Mouse (Mus musculus) G1E (cell line): Measurements from ENCODE around the gene Bcl2l2. TPM values are rescaled to one million over a fixed set of nuclear protein-coding genes. Genes with fewer than 3 reads are reported as not detected.

ENCODE experiments used
- ATAC-seq: 2 replicates; pipeline ENCODE4 v1.8.0; 2016; ENCODE audit warnings: mild to moderate bottlenecking; ENCODE audit not compliant: insufficient number of reproducible peaks, poor library complexity, low FRiP score, severe bottlenecking; ENCODE audit errors: extremely low read depth
- DNase-seq: peaks from one replicate; pipeline ENCODE4 v3.0.0; 2012; ENCODE audit warnings: low spot score
- H3K27me3 ChIP-seq: 2 replicates; pipeline ENCODE4 v1.6.1; 2012; ENCODE audit warnings: mild to moderate bottlenecking, low read length, inconsistent platforms; ENCODE audit not compliant: insufficient read depth
- H3K36me3 ChIP-seq: replicated peaks from 2 replicates; pipeline ENCODE3; 2012; ENCODE audit warnings: mild to moderate bottlenecking, inconsistent platforms
- H3K4me1 ChIP-seq: 2 replicates; pipeline ENCODE4 v1.6.1; 2012; ENCODE audit warnings: low read depth, low read length, inconsistent platforms, mixed read lengths; ENCODE audit not compliant: insufficient read depth
- H3K4me3 ChIP-seq: 2 replicates; pipeline ENCODE4 v1.5.1; 2012; ENCODE audit warnings: low read depth, mild to moderate bottlenecking, inconsistent platforms, low read length, moderate library complexity, mixed read lengths
- H3K9me3 ChIP-seq: replicated peaks from 2 replicates; pipeline ENCODE4 v1.6.1; 2012; ENCODE audit warnings: inconsistent platforms
- CTCF ChIP-seq: IDR thresholded peaks from 2 replicates; pipeline ENCODE4 v1.5.1; 2012; ENCODE audit warnings: low read depth, low read length, inconsistent platforms, mixed read lengths
- GATA1 ChIP-seq: IDR thresholded peaks from 2 replicates; pipeline ENCODE4 v1.6.1; 2012; ENCODE audit warnings: borderline replicate concordance, low read length, inconsistent platforms, mixed read lengths
- GATA2 ChIP-seq: IDR thresholded peaks from 2 replicates; pipeline ENCODE4 v1.6.1; 2012; ENCODE audit warnings: low read depth, low read length, inconsistent platforms, borderline replicate concordance
- POLR2AphosphoS5 ChIP-seq: IDR thresholded peaks from 2 replicates; pipeline ENCODE4 v1.6.1; 2012; ENCODE audit warnings: low read depth, low read length, inconsistent platforms; ENCODE audit not compliant: insufficient replicate concordance
- TAL1 ChIP-seq: conservative IDR thresholded peaks from 2 replicates; pipeline ENCODE4 v1.6.1; 2012; ENCODE audit warnings: low read depth, low read length, inconsistent platforms, mixed read lengths
- polyA plus RNA-seq: library from polyadenylated mRNA; stranded (reverse); fragments of >175 nt; gene quantifications from 2 replicates; pipeline ENCODE4 v1.2.3, GENCODE M21; 2012
- total RNA-seq, 2 experiments: library from RNA; stranded (forward) in 1 of 2; stranded (reverse) in 1 of 2; fragments of 200-1000 nt in 1 of 2; fragments of >200 nt in 1 of 2; fragmentation: Nextera tagmentation in 1 of 2; gene quantifications; 2 replicates each; pipeline ENCODE4 v1.2.3; 2014 to 2017

Bcl2l2 gene
- total and polyA plus RNA-seq, 3 experiments: 9.9 to 25.2 (median 14.0) TPM

- peaks cover 27% of the 10 kb centered on the region for H3K4me1 ChIP-seq
- no peak for ATAC-seq
Measured at GRCm38 (mm10) chr14:54900383-54900782, 17.2 kb downstream of the Bcl2l2 start.

GRCm38 (mm10) chr14:54903641-54904040, 20.5 kb downstream of the Bcl2l2 start:
- H3K4me3 ChIP-seq: no peak overlapping the region
- H3K36me3 ChIP-seq: peaks cover 13% of the 10 kb centered on the region
- H3K27me3 ChIP-seq: peaks cover 26% of the 10 kb centered on the region
- TF ChIP-seq TAL1 (no peak), GATA2 (no peak), CTCF (no peak), GATA1 (no peak), POLR2AphosphoS5 (no peak)
- peaks cover 5% of the 10 kb centered on the region for H3K4me1 ChIP-seq
- ATAC-seq (no peak), DNase-seq (no peak)
- no peaks in the 10 kb centered on the region for H3K9me3 ChIP-seq

More at GRCm38 (mm10) chr14:54900383-54900782, 17.2 kb downstream of the Bcl2l2 start:
- peak; percentile 52 for DNase-seq
- Histone ChIP-seq H3K36me3 (peaks cover 45% of the 10 kb centered on the region), H3K9me3 (no peaks in the 10 kb centered on the region), H3K27me3 (peaks cover 3% of the 10 kb centered on the region; the same call in 1 of the 2 replicates), H3K4me3 (no peak overlapping the region)
- TF ChIP-seq CTCF (peak; percentile 57; the same call in 1 of the 2 replicates), GATA2 (no peak)

DNA sequence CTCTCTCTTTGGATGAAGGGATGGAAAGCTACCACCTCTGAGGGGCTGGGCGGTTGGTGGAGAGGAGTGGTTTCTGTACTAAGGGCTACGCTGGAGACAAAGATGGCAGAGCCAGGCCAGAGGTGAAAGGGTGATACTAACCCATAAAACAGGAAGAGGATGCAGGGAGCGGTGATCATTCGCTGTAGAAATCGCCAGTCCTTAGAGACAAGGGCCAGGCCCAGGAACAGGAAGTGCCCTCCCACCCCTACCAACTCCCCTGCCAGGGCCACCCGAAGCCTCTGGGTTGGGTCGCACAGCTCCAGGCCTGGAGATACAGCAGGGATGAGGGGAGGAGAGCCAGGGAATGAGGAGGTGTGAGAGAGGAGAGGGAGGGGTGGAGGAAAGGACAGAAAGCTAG, 25.5 kb downstream of the Bcl2l2 start:
- Histone ChIP-seq H3K9me3 (no peaks in the 10 kb centered on the region), H3K36me3 (no peaks in the 10 kb centered on the region), H3K4me1 (peaks cover 2% of the 10 kb centered on the region), H3K4me3 (no peak overlapping the region), H3K27me3 (peaks cover 62% of the 10 kb centered on the region)
- ATAC-seq: no peak
- no peak for DNase-seq
- TF ChIP-seq GATA1: no peak
- TF ChIP-seq GATA2: no peak
- TF ChIP-seq POLR2AphosphoS5: no peak
- TF ChIP-seq CTCF: no peak
- TF ChIP-seq TAL1: no peak

- Histone ChIP-seq H3K36me3 (no peaks in the 10 kb centered on the region), H3K27me3 (peaks cover 59% of the 10 kb centered on the region), H3K9me3 (no peaks in the 10 kb centered on the region), H3K4me3 (no peak overlapping the region), H3K4me1 (peaks cover 2% of the 10 kb centered on the region)
- no peak for ATAC-seq
- no peak for TF ChIP-seq GATA2
- no peak for TF ChIP-seq CTCF
- TF ChIP-seq GATA1: no peak
- TF ChIP-seq TAL1: no peak
- TF ChIP-seq POLR2AphosphoS5: no peak
- DNase-seq: no peak
Measured at GRCm38 (mm10) chr14:54912109-54912850, 29.1 kb downstream of the Bcl2l2 start.

DNA sequence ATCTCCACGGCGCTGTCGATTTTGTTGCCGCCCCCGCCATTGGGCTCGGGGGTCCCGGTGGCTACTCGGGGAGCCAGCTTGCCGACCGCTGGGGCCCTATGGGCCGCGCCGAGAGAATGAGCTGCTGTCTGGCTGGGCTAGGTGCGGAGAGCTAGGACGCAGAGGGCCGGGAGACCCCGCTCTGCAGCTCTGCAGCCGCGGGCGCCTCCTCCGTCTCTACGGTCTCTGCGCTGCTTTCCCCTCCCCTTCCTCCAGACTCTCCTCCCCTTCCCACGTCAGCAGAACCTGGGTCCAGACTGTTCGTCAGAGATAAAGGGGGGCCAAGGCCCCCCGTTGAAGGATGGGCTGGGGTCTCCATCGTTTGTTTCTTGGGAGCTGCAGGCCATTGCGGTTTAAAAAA, 29.7 kb downstream of the Bcl2l2 start, which contains the start of gene Slc22a17:
TSS of gene Slc22a17 (minus strand) at position 247 of the 400 bp plus-strand sequence.
- TF ChIP-seq TAL1: no peak
- no peak for TF ChIP-seq GATA1
- TF ChIP-seq POLR2AphosphoS5: no peak
- TF ChIP-seq CTCF: no peak
- TF ChIP-seq GATA2: no peak
- ATAC-seq: no peak

DNA sequence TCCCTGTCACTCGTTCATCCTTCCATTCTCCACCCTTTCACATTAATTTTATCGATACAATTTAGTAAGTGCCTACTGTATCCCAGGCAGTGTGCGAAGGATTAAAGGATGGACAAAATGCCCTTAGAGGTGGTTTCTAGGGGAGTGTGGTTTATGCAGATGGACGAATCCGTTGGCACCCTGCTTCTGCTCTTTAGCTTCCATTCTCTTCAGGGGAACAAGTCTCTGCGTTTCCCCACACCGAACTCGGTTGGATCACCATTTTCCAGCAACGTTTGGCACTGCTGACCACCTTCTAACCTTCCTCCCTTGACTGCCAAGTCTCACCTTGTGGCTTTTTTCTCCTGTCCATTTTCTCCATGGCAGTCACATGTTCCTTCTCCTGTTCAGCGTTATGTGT, 30.2 kb downstream of the Bcl2l2 start:
- Histone ChIP-seq H3K36me3 (no peaks in the 10 kb centered on the region), H3K9me3 (no peaks in the 10 kb centered on the region), H3K4me1 (peaks cover 2% of the 10 kb centered on the region; the same call in 1 of the 2 replicates), H3K27me3 (peaks cover 51% of the 10 kb centered on the region), H3K4me3 (no peak overlapping the region)
- TF ChIP-seq POLR2AphosphoS5 (no peak), GATA2 (no peak), GATA1 (no peak), CTCF (no peak), TAL1 (no peak)
- no peak for ATAC-seq
- no peak for DNase-seq

More for the DNA sequence above, 29.7 kb downstream of the Bcl2l2 start, which contains the start of gene Slc22a17:
- no peak for DNase-seq
- Histone ChIP-seq H3K4me1 (peaks cover 2% of the 10 kb centered on the region; the same call in 1 of the 2 replicates), H3K9me3 (no peaks in the 10 kb centered on the region), H3K4me3 (no peak within 1 kb of the TSS), H3K27me3 (peaks cover 56% of the 10 kb centered on the region), H3K36me3 (no peaks in the 10 kb centered on the region)
